Mouse (Mus musculus) hematopoietic stem cell, adult 5-6 weeks (primary cell): ENCODE measurements around the gene Fgf18. TPM values are rescaled to one million over a fixed set of nuclear protein-coding genes. Genes with fewer than 3 reads are reported as not detected.

ENCODE experiments used
- ATAC-seq, 2 experiments: fragments of 125-278 bp in 1 of 2; replicated peaks in 1 of 2; 2 replicates each; pipeline ENCODE4 v1.8.0; 2016 to 2017; ENCODE audit warnings: inconsistent platforms in 2 of 2, mild to moderate bottlenecking in 2 of 2, moderate number of reproducible peaks in 2 of 2, low read depth in 1 of 2, moderate TSS enrichment in 1 of 2; ENCODE audit not compliant: low FRiP score in 2 of 2, poor library complexity in 2 of 2, severe bottlenecking in 2 of 2, insufficient read depth in 1 of 2, low TSS enrichment in 1 of 2
- total RNA-seq: library from RNA; stranded (forward); fragments of 172-1452, 232-1000 nt; gene quantifications from 2 replicates; pipeline ENCODE4 v1.2.3, GENCODE M21; 2017

The Fgf18 gene
- total RNA-seq, 1 experiment from 2014 or later, result not detected

DNA sequence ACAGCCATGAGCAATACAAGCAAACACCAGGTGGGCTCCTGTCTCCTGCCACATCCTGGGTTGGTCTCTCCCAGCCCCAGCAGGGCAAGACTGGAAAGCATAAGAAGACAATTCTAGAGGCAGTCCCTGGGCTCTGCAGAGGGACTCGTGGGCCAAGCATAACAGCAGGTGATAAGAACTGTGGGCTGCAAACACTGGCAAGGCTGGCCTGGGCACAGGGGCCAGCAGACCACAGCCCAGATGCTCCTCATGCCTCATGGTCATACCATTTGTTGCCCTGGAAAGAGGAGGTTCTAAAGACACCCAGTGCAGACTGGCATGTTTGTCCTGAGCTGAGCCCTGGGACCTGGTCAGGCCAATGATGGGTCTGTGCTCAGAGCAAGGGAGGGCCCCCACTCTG lies 59.0 kb downstream of the Fgf18 start:
- ATAC-seq, result no peak

DNA sequence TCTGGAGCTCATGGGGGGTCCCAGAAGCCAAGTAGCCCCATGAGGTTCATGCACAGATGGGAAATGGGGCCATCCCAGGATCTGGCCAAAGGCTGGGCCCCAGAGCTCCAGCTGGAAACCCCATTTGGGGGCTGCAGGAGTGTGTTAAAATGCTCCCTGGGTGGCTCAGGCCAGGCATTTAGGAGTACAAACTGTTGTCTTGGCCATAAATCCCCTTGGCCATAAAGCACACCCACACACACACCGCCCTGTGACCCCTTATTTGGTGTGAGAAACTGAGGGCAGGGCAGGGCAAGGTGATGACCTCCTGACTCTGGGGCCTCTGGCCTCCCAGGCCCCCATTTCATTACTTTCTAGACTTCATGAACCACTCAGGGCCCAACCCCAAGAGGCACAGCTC lies 61.2 kb downstream of the Fgf18 start:
- no peak for ATAC-seq

DNA sequence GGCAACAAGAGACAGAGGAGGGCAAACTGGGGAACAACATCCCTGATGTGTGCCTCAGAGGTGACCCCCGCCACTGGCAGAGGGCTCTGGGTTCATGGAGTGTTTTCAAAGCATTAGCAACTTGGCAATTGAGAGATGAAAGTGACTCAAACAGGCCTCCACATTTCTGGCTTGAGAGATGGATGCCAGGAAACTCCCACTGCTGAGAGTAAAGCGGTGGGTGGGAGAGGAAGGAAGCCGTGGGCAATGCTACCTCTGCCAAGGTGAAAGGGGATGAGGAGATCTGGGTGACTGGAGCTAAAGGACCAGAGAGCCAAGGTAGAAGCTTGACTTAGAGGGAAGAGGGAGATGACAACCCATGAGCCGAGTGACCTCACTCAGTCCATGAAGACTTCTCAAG lies 61.7 kb downstream of the Fgf18 start:
- ATAC-seq, result no peak

DNA sequence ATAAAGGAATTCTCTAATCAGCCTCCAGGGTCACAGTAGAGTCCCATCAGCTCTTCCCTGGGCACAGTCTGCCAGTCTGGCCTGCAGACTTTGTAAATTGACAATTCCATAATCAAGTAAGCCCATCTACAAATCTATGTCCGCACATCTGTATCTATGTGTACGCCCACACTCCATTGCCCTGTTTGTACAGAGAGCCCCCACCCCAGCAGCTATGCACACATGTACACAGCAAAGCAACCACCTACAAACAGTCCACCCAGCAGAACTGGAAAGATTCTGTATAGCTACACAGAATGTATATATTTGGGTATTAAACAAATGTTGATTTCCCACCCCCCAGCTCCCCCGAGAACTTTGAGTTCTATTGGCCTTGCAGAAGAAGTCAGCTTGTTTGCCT lies 62.1 kb downstream of the Fgf18 start:
- ATAC-seq, result no peak

DNA sequence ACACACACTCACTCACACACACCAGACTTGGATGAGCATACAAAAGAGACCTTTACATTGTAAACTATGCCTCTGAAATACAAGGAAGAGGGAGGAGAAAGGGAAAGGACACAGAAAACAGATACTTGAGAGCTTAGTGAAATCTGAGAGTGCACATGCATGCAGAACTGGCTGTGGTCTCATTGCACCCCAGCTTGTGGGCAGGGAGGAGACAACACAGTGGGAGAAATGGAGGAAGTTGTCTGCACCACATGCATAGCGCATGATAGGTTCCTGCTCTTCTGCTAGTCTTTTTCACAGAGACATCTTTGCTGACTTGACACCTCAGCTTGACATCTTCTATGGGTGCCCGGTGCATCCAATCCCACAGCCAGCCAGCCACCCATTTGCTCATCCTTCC lies 63.2 kb downstream of the Fgf18 start:
- no peak for ATAC-seq

DNA sequence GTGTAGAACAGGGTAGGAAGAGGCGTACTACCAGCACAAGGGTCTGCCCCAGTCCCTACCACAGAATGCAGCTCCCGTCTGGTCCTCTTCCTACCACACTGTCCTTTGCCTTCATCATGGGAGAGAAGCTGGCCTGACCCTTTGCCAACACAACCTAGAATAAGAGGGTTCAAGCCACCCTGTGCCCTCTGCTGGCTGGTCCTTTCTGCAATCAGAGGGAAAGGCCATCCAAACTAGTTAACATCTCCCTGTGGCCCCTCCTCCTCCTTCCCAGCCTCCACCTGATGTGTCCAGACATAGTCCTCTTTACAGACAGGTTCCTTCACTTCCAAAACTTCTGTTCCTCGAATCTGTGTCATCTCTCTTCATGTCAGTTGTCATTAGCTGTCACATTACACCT lies 66.0 kb downstream of the Fgf18 start:
- ATAC-seq, result no peak

DNA sequence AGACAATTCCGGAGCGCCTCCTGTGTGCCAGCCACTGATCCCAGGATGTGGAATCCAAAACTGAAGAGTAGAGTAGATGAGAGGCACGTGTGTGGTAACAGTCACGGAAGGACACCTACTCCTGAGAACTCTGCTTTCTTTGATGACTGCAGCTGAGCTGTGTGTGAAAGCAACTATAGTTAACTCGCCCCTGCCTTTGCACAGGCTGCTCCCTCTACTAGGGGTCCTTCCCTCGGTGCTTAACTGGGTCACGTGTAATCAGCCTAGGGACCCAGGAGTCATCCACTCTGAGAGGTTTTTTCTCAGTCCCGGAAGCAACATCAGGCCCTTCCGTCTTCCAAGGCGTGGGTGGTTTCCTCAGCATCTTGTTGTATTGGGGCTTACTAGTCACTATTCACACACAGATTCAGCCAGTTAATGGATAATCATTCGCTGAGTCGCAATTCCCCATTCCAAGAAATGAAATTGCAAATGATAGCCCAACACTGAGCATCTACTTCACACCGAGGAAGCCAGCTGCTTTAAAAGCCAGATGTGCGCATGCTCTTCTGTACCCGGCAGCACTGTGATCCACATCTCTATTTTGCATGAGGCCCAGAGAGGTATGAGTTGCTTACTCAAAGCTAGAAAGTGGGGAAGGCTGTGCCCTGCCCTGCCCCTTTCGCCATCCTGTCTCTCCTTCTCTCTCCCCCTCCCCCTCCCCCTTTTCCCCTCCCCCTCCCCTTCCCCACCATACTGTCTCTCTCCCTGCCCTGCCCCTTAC lies 67.0 kb downstream of the Fgf18 start:
- no peak for ATAC-seq

DNA sequence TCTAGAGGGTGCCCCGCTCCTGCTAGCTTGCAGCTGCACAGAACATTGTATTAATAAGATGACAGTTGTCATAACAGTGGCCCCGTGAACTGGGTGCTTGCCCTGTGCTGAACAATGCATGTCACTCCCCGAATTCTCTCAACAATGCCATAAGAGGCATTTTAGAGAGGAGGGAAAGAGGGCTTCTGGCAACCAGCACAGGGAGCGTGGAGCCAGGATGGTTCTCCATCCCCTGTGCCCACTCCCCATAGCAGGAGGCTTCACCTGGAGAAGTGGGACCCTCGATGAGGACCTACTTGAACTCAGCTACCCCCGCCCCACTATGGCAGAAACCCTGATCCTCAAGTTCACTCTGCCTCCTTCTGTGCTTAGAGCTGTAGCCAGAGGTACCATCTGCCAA lies 67.8 kb downstream of the Fgf18 start:
- ATAC-seq, result no peak

DNA sequence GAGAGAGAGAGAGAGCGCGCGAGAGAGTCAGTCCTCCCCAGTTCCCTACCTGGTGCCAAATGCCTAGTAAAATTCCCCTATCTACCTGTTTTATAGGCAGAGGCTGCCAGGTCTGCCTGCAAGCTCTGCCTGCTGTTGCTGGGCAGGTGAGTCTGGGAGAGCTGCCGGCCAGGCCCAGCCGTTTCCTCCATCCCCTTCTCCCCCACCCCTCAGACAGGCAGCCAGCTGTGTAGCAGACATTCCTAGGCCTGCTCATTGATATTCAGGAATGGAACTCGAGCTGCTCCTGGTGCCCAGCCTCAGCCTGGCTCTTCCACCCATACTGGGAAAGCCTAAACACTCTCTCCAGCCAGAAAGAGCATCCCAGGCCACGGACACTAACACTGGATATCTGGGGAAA lies 69.2 kb downstream of the Fgf18 start:
- no peak for ATAC-seq

DNA sequence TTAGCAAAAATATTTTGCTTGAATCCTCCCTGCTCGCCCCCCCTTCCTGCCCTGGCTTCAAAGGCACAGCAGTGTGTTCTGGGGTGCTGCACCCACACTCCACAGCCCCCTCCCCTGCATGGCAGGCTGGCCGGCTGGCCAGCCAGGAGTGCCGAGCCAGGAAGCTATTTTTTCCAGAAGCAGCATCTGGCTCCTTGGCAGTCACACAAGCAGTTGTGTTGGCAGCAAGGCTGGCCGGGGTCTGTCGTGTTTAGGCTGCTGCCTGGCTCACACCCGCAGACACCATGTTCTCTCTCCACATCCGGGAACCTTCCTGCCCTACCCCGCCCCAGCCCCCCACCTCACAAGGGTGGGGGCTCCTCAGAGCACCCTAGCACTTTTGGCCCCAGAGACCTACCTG lies 71.9 kb downstream of the Fgf18 start:
- ATAC-seq, result no peak

DNA sequence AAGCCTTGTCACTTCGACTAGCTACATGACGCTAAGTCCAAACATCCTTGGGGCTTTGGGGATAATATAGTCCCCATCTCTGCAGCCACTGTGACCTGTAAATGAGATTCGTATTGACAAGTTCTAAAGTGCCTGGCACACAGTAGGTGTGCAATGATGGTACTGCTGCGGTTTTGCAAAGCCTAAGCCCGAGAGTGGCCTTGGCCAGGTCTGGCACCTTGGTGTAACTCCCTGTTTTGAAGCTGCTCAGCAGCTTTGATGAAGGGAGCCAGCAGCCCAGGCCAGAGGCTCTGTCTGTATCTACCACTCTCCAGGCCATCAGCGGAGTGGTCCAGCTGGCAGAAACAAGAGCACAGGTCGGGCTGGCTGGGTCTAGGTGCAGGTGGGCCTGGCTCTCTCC lies 72.7 kb downstream of the Fgf18 start:
- no peak for ATAC-seq

DNA sequence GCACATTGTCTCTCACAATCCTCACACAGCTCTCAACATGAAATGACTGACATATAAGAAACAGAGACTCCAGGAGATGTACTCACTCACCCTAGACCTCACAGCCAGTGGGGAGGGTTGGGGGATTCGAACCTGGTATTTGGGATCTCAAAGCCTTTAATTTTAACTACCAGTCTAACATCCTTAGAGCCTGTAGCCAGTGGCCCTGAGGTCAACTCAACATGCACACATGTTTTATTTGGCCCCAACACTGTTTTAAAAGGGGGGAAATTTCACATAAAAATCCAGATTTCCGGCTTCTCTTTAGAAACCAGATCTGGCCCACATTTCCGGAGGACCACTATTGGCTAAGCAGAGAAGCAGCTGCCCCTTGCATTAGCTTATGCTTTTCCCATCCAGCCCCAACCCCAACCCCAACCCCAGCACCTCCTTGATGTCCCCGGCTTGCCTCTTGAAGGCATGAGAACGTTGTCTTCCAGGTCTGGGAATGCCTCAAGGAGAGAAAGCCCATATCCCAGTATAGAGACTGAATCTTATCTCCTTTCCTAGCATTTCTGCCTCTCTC lies 75.8 kb downstream of the Fgf18 start:
- no peak for ATAC-seq

DNA sequence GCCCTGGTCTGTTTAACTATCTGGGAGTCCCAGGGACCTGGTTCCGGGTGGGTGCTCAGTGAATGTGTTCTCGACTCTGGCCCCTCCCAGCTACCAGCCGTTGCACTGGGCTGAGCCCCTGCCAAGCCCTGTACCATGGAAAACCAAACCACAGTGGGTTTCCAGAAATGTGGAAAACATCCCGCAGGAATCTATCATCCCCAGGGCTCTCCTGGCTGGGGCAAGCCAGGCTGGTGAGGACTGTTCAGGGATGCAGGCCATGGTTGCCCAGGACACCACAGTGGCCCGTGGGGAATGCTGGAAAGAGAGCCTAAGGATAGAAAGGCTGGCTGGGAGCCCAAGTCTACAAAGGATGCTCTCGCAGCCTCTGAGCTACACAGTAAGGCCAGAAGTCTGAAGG lies 76.7 kb downstream of the Fgf18 start:
- ATAC-seq, result no peak

Other genes starting within 250 kb of the Fgf18 start
- gene Npm1, start 15.8 kb upstream of the Fgf18 start, total RNA-seq, result 2,529 and 3,030 TPM in 2 replicates
- not detected in 2 replicates for gene Tlx3, start 56.2 kb upstream of the Fgf18 start, total RNA-seq
- 1.6 TPM in 1 of 2 replicates, not detected in the other for gene Gm12117, start 129.3 kb upstream of the Fgf18 start, total RNA-seq